Mouse (Mus musculus): Measurements from ENCODE around the gene Fam207a.

Fam207a gene

GRCm38 (mm10) chr10:77515385-77516348 is at the start of gene Fam207a:
TSS of gene Fam207a (minus strand) at chr10:77515785.
- peak; percentile 92 for DNase-seq (ENCODE audit: low read depth)

- DNase-seq (ENCODE audit: low read depth): no peak
Measured at GRCm38 (mm10) chr10:77565005-77565404, 49.4 kb upstream of the Fam207a start.

GRCm38 (mm10) chr10:77561508-77561907 is 45.9 kb upstream of the Fam207a start:
- no peak for DNase-seq (ENCODE audit: low read depth)

- no peak for DNase-seq (ENCODE audit: low read depth)
Measured at GRCm38 (mm10) chr10:77560830-77561229, 45.2 kb upstream of the Fam207a start.

- no peak for DNase-seq (ENCODE audit: low read depth)
Measured at GRCm38 (mm10) chr10:77560090-77560489, 44.5 kb upstream of the Fam207a start.

GRCm38 (mm10) chr10:77557641-77558040 is 42.1 kb upstream of the Fam207a start:
- peak; percentile 46 for DNase-seq (ENCODE audit: low read depth)

GRCm38 (mm10) chr10:77556631-77557030 is 41.0 kb upstream of the Fam207a start:
- DNase-seq (ENCODE audit: low read depth): no peak

GRCm38 (mm10) chr10:77554918-77555317 is 39.3 kb upstream of the Fam207a start:
- peak; percentile 86 for DNase-seq (ENCODE audit: low read depth)

GRCm38 (mm10) chr10:77553285-77553684 is 37.7 kb upstream of the Fam207a start:
- no peak for DNase-seq (ENCODE audit: low read depth)

- no peak for DNase-seq (ENCODE audit: low read depth)
Measured at GRCm38 (mm10) chr10:77552162-77552561, 36.6 kb upstream of the Fam207a start.

GRCm38 (mm10) chr10:77550874-77551273 is 35.3 kb upstream of the Fam207a start:
- peak; percentile 83 for DNase-seq (ENCODE audit: low read depth)

GRCm38 (mm10) chr10:77548576-77548975 is 33.0 kb upstream of the Fam207a start:
- DNase-seq (ENCODE audit: low read depth): peak; percentile 47

GRCm38 (mm10) chr10:77544916-77545315 is 29.3 kb upstream of the Fam207a start:
- DNase-seq (ENCODE audit: low read depth): peak; percentile 75

- DNase-seq (ENCODE audit: low read depth): peak; percentile 63
Measured at GRCm38 (mm10) chr10:77543226-77543625, 27.6 kb upstream of the Fam207a start.

GRCm38 (mm10) chr10:77541864-77542666 is 26.5 kb upstream of the Fam207a start:
- DNase-seq (ENCODE audit: low read depth): no peak

- no peak for DNase-seq (ENCODE audit: low read depth)
Measured at GRCm38 (mm10) chr10:77540576-77541102, 25.1 kb upstream of the Fam207a start.

- peak; percentile 67 for DNase-seq (ENCODE audit: low read depth)
Measured at GRCm38 (mm10) chr10:77539320-77539945, 23.8 kb upstream of the Fam207a start.

GRCm38 (mm10) chr10:77537215-77538209 is 21.9 kb upstream of the Fam207a start:
- no peak for DNase-seq (ENCODE audit: low read depth)

- DNase-seq (ENCODE audit: low read depth): peak; percentile 55
Measured at GRCm38 (mm10) chr10:77536727-77537126, 21.1 kb upstream of the Fam207a start.

GRCm38 (mm10) chr10:77532020-77532413 is 16.4 kb upstream of the Fam207a start:
- DNase-seq (ENCODE audit: low read depth): no peak

Measured in 416B (cell line).